Mouse (Mus musculus): ENCODE results near the gene Notch4. TPM values are rescaled to one million over a fixed set of nuclear protein-coding genes. Genes with fewer than 3 reads are reported as not detected.

The Notch4 gene
- total RNA-seq, 2 experiments from 2014 or later: 35.3 to 47.2 TPM

DNA sequence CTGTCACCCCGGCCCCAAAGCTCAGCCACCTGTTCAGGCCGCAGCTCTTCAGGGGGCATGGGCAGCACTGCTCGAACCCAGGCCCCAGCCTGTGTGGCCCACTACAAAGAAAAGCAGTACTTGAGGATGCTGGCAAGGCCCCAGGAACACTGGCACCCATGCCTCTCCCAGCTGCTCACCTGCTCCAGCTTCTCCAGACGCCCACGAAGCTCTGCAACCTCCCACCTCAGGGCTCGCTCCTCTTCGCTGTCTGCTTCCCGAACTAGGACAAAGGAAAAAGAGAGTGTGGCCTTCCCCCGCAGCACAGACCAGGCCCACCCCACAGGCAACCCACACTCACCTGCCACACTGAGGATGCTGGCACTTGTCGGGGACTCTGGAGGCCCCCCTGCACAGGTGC, 49.8 kb downstream of the Notch4 start:
- intact Hi-C loops (cut with DNase I): no loop called here
- no peak for DNase-seq (ENCODE audit: low spot score)

DNA sequence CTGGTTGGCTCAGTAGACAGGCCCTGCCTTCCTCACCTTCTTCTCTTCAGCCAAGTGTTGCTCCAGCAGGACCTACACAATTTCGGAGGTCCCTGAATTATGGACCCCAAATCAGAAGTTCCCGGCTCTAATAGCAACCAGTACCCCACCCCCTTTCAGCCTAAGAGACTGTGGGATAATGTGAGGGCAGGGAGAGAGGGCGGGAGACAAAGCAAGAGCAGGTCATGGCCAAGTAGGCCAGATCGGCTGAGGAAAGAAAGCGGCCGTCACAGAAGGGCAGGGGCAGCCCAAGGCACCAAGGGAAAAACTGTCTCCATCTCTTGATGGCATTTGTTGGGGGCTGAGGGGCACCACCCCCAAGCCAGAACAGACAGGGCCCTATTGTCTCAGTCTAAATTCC, 51.8 kb downstream of the Notch4 start, which contains the start of gene Egfl8:
Egfl8 (minus strand) TSS at position 101 of the 400 bp plus-strand sequence.
- intact Hi-C loops (cut with DNase I): loop anchor here (5.0 kb wide), 2 partner anchors 44 to 59 kb away; no protein-coding TSS in a partner anchor
- DNase-seq (ENCODE audit: low spot score): no peak

DNA sequence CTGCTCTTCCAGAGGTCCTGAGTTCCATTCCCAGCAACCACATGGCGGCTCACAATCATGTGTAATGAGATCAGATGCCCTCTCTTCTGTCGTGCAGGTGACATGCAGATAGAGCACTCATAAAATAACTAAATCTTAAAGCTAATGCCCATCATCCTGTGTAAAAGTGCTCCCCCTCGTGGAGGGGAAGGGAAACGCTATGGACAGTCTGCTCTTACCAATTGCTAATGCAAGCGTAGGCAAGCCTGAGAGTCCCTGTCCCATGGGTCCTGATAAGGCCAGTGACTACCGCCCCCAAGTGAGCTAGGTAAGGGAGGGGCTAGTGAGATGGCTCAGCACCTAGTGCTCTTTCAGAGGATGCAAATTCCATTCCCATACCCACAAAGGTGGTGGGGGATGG, 54.9 kb downstream of the Notch4 start:
- no peak for DNase-seq (ENCODE audit: low spot score)
- intact Hi-C loops (cut with DNase I): loop anchor here (1.0 to 5.0 kb wide), 3 partner anchors 47 to 179 kb away; no protein-coding TSS in a partner anchor

DNA sequence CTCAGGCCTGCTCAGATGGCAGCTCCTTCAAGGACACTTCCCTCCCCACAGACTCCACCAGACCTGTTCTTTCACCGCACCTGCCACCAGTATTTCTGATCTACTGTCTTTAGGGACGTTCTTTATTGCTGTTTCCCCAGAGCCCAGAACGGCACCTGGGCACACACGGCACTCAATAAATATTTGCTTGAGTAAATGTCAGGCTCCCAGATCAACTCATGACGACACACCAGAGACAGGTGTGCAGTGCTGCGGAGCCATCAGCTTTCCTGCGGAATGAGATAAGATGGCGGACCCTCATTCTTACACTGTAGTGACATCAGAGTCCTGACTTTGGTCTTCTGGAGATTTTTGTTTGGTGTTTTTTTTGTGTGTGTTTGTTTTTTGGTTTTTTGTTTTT, 56.9 kb downstream of the Notch4 start:
- intact Hi-C loops (cut with DNase I): no loop called here

DNA sequence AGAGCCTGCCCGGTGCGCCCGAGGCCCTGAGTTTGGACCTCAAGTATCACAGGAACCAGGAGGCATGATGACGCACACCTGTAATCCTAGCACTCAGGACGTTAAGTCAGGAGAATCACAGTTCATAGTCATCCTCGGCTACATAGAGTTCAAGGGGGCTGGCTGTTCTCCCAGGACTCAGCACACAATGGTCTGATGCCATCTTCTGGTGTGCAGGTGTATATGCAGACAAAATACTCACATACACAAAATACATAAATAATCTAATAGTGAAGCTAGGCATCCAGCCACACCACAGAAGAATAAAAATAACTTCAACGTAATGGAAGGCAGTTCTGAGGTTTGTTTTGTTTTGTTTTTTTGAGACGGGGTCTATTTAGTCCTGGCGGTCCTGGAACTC, 59.1 kb downstream of the Notch4 start:
- no peak for DNase-seq (ENCODE audit: low spot score)
- intact Hi-C loops (cut with DNase I): no loop called here

More for the DNA sequence above, 56.9 kb downstream of the Notch4 start:
- DNase-seq (ENCODE audit: low spot score): no peak

DNA sequence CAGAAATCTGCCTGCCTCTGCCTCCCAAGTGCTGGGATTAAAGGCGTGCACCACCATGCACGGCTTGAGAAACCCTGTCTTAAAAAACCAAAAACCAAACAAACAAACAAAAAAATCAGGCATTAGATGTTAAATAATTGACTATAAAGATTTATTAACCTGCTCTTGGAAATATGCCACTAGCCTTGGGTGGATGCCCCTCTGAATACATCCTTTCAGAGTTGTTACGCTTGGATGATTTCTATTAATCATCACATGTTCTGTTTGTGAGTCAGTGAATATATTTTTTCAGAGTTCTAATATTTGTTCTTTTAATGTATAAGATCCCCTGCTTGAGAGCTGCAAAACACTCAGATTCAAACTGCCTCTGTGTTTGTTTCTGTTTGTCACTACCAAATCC, 60.9 kb downstream of the Notch4 start:
- intact Hi-C loops (cut with DNase I): no loop called here

DNA sequence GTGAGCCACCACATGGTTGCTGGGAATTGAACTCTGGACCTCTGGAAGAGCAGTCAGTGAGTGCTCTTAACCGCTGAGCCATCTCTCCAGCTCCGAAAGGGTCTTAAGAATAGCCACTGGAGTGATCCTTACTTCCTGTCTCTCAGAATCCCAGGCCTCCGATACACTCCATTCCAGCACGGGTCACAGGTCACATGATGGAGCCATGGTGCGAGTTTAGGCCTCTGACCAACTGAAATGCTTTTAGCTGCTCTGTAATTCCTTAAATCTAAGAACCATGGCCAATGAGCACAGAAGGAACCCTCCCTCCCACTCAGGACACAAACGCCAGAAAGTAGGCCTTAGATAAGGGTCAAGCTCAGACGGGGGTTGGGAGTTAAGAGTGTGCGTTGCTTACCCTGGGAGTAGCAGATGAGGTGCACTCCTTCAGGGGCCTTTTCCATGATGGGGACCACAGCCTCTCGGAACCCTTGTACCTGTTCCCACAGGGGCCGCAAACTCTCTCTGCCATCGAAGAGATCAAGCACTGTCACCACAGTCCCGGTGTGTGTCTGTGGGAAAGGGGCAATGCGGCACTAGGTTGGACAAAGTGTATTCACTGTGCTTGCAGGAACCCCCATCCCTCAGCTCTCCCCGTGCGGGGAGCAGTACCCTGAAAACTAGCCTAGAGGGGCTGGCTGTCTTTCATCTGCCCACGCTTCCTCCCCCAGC, 62.1 kb downstream of the Notch4 start:
- intact Hi-C loops (cut with DNase I): no loop called here
- DNase-seq (ENCODE audit: low spot score): no peak

More for the DNA sequence above, 60.9 kb downstream of the Notch4 start:
- no peak for DNase-seq (ENCODE audit: low spot score)

DNA sequence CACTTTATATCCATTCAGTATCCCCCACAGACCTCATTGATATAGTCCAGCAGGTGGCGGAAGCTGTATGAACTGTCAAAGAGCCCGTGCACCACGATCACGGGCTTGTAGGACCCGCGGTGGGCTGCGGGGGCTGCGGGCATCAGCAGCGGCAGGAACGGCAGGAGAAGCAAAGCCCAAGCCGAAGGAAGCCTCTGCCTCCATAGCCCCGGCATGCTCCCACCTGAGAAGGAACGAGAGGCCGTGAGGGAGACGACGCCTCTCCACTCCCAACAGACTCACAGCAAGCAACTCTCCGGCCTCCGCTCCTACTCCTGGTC, 62.7 kb downstream of the Notch4 start:
- DNase-seq (ENCODE audit: low spot score): no peak
- intact Hi-C loops (cut with DNase I): no loop called here

DNA sequence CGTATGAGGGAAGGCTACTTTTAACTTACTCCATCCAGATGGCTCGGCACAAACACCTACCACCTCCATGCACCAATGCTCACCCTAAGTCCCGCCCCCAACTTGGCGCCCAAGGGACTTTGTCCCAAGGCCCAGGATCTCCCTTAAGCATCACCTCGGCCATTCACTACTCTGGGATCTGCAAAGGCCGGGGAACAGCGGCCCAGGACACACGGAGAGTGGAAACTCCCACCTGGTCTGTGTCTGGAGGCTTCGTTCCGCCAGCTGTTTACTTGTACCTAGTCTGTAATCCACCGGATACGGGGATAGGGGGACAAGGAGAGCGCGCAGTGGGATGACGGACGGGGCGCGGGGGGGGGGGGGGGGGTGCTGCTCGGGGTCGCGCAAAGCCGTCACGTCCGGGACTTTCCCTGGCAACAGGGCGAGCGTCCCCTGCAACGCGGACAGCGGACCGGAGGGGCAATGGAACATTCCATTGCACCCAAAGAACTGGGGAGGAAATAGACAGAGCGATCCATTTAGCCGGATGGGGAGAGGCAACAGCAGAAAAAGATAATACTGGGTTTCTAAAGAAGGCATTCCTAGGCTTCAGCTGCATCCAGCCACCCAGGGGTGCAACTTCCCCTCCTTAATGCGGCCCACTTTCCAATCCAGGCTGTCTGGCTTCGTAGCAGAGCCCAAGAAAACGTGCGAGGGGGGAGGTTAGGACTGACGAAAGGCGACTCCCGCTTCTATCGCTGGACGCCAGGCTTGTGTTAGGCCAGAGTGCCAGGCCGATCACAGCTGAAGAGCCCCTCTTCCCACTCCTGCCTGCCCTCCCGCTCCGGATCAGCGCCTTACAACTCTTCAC, 63.2 kb downstream of the Notch4 start:
- intact Hi-C loops (cut with DNase I): no loop called here
- peak; percentile 81 for DNase-seq (ENCODE audit: low spot score)

DNA sequence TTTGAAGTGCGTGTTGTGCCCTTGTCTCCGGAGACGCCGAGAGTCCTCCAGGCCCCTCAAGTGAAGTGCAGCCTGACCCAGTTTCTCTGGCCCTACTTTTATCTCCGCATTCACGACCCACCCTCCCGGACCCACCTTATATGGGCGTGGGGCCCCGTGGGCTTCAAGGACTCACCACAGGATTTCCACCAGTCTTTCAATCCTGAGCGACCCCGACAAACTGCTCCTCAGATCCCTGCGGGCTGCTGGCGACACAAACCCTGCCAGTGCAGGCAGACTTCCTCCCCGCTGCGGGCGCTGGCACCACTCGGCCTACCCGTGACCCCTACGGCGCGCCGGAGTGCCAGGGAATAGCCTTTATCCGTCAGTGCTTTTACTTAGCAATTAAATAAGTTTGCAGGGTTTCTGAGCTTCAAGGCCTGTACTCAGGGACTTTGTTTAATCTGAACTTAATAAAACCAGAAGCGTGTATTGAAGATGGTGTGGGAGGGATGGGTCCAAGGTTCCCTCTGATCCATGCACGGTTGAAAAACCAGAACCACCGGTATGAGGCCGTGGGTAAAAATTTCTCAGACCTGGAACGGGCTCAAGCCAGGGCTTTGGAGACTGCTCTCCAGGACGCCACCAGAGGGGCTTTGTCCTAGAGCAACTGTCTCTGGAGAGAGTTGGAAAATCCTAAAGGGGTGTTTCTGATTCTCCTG, 64.0 kb downstream of the Notch4 start, which contains the start of gene Ppt2:
Ppt2 (minus strand) TSS at position 568 of the 701 bp plus-strand sequence.
- intact Hi-C loops (cut with DNase I): no loop called here

DNA sequence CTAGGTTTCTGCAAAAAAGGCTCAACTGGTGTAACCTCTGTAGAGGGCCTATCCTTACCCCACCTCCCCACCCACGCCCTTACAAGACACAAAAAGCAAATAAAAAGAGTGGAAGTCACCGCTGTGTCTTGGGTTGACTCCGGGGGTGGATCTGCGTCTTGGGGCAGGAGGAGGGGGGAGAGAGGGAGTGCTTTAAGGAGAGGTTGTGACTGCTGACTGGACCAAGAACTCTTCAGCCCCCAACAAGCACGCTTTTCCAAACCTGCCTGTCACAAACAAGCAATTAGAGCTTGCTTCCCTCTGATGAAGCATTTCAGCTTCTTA, 64.5 kb downstream of the Notch4 start:
- intact Hi-C loops (cut with DNase I): no loop called here
- DNase-seq (ENCODE audit: low spot score): no peak

More for the DNA sequence above, 64.0 kb downstream of the Notch4 start, which contains the start of gene Ppt2:
- peak; percentile 33 for DNase-seq (ENCODE audit: low spot score)

DNA sequence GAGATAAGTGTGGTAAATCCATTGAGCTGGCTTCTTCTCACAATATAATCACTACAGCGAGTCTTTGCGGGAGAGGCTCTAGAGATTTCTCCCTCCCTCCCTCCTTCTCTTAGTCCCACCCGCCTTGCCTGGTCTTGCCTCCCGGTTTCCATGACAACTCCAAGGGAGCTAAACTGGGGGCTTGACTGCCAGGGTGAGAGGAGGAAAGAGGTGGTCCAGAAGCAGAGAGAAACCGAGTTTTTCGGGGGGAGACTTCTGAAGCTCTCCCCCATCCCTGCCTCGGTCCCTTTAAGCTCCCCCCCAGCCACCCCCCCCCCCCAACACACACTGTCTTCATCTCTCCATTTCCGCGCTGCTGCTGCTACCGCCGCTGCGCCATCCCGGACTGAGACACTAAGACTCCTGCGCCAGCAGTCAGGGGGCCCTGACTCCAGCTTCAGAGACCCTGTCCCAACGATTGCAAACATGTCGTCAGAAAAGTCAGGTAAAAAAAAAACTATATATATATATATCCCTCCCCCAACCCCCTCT, 65.2 kb downstream of the Notch4 start, which contains the start of gene Prrt1:
Prrt1 (plus strand) TSS at position 313 of the 531 bp plus-strand sequence.
- intact Hi-C loops (cut with DNase I): no loop called here
- no peak for DNase-seq (ENCODE audit: low spot score)

DNA sequence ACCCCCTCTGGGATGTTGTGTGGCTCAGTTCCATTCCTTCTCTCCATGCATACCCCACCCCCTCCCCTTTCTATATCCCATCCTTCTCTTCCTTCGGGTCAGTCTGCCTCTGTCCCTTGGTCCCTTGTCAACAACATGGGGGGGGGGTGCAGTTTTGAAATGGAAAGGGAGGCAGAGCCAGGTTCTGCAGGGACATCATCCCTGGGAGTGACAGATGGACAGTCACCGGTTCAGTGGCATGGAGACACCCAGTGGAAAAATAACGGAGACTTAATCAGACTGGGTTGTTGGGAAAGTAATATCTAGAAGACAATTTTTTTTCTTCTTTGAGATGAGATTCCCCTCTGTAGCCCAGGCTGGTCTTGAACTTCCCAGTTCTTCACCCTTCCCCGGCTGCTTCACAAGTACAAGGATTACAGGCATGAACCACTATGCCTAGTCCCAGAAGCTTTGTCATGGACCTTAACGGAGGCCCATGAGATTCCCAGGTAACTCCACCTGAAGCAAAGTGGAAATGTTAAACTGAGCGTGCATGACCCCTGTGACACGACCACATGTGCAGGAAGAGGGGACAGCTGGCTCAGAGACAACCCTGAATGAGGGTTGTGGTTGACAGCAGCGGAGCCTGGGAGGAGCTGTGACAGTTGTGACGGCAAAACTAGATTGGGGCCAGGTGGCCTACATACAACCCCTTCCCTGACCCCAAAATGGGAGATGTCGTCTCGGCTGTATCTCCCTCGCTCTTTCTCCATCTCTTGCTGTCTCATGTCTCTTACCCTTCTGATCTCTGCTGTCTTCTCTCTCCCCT, 65.9 kb downstream of the Notch4 start:
- intact Hi-C loops (cut with DNase I): no loop called here

DNA sequence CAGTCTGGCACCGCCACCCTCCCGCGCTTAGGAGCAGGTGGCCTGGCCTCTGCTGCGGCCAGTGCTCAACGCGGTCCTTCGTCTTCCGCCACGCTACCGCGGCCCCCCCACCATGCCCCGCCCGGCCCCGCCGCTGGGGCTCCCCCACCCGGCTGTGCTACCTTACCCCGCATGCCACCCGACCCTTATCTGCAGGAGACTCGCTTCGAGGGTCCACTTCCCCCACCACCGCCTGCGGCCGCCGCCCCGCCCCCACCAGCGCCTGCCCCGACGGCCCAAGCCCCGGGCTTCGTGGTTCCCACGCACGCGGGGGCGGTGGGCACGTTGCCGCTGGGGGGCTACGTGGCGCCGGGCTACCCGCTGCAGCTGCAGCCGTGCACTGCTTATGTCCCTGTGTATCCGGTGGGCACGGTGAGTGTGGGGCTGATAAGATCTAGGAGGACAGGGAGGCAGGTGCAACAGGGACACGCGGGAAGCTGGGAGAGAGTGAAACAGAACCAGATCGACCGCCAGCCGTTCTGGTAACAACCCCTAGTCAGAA, 66.8 kb downstream of the Notch4 start:
- intact Hi-C loops (cut with DNase I): no loop called here
- DNase-seq (ENCODE audit: low spot score): no peak

More for the DNA sequence above, 65.9 kb downstream of the Notch4 start:
- no peak for DNase-seq (ENCODE audit: low spot score)

DNA sequence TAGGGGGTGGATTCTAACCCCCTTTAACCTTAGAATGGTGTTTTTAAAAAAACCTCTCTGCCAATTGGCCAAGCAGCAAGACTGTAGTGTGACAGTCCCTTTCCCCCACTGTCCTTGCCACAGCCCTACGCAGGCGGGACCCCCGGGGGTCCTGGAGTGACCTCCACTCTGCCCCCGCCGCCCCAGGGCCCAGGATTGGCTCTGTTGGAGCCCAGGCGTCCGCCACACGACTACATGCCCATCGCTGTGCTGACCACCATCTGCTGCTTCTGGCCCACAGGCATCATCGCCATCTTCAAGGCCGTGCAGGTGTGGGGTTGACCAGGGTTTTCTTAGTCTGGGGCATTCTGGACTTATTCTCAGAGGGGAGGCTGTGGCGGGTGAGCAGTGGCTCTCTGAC, 67.6 kb downstream of the Notch4 start:
- intact Hi-C loops (cut with DNase I): no loop called here
- DNase-seq (ENCODE audit: low spot score): no peak

DNA sequence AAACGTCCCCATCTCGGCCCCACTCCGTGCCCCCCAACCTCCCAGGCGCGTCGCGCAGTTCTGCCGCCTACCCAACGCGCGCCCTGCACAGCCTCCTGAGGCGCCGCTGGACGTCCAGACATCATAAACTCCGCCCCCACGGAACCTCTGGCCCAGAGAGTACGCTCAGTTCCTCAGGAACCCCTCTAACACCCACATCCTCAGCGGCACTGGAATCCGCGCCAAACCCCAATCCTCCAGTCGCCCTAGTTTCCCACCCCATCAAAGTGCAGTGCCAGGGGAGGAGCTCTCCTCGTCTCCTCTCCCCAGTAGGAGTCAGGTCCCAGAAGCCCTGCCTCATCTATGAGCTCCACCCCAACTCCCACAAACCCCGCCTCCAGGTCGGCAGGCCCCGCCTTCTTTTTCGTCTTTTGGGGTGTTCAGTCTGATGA, 68.2 kb downstream of the Notch4 start:
- peak; percentile 82 for DNase-seq (ENCODE audit: low spot score)
- intact Hi-C loops (cut with DNase I): no loop called here

DNA sequence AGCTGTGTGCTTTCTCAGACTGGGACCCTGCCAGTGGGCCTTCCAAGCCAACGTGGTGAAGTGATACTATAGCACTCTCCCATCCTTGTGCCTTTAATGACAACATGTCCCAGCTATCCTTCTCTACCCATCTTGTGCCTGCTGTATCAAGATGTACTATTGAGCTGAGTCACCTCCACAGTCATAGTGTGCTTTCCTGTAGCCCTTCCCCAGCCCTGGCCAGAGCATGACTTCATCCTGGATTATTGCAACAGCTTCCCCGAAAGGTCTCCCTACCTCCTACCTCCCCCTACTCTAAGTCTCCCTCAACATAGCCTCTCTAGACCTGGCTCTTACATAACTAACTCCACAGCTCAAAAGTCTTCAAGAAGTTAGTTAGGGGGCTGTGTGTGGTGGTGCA, 71.6 kb downstream of the Notch4 start:
- no peak for DNase-seq (ENCODE audit: low spot score)
- intact Hi-C loops (cut with DNase I): no loop called here

DNA sequence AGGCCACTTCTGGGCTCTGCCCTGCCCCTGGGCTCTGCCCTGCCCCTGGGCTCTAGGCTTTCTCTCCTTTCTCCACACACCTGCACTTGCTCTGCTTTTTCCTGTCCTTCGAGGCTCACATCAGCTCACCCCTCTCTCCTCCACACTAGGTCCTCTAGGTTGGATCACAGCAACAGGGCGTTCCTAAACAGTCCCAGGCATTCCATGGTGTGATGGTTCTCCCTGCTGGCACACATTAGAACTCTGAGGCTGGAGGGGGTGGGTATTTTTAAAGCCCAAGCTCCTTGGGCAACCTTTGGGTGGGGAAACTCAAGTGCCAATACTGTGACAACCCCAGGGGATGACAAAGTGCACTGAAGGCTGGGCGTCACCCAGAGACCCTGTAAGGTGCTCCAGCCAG, 73.4 kb downstream of the Notch4 start:
- intact Hi-C loops (cut with DNase I): no loop called here
- no peak for DNase-seq (ENCODE audit: low spot score)
